Mouse (Mus musculus): ENCODE results near the gene Scgb1c1.

Gene Scgb1c1

DNA sequence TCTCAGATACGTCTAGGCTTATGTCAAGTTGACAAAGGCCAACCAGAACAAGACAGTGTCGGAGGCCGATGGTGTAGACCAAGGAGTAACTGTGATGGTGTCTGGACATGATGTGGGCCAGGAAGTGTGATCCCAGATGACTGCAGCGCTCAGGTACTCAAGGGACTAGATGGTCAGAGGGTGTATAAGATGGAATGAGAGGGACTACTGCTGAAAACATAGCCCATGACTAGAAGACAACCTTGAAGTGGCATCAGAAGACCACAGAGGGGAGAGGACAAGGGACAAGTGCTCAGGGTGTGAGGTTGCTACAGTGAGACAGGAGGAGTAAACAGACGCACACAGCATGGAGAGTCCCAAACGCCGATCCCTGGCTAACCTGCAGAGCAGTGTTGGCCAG is 1.5 kb upstream of the Scgb1c1 start:
- no peak for DNase-seq (ENCODE audit: low spot score in 2 of 2)

DNA sequence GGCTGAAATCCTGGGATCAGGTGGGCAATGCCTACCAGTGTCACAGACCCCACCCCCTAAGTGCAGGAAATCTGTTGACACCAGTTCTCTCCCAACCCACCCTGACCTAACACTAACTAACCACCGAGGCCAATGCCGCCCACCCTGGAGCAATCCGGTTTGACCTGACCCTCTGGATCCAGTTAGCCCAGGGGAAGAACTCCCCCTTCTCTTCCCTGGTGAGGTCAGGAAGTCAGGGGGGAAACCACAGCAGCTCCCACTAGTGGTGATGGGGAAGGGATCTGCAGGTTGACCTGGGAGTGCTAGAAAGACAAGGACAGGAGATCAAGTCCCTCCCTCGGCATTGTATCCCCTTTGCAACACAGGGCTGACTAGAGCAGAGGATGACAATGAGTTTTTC is 336 bp downstream of the Scgb1c1 start:
- DNase-seq (ENCODE audit: low spot score in 2 of 2): no peak

DNA sequence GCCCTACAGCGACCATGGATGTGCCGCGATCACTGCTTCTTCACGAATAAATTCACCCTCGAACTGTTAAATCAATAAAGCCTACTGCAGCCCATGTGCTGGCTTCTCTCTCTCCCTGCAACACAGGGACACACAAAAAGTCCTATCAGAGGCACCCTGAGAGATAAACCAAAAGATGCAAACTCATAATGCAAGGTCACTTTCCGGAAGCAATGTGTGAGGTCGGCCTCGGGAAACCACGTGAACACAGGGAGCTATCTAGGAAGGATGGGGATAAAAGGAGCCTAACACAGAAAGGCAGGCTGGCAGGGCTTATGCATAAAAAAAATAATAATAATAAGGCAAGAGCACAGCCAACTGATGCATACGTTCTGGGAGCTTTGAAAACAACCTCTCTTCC is 1.3 kb downstream of the Scgb1c1 start:
- DNase-seq (ENCODE audit: low spot score in 2 of 2): no peak

DNA sequence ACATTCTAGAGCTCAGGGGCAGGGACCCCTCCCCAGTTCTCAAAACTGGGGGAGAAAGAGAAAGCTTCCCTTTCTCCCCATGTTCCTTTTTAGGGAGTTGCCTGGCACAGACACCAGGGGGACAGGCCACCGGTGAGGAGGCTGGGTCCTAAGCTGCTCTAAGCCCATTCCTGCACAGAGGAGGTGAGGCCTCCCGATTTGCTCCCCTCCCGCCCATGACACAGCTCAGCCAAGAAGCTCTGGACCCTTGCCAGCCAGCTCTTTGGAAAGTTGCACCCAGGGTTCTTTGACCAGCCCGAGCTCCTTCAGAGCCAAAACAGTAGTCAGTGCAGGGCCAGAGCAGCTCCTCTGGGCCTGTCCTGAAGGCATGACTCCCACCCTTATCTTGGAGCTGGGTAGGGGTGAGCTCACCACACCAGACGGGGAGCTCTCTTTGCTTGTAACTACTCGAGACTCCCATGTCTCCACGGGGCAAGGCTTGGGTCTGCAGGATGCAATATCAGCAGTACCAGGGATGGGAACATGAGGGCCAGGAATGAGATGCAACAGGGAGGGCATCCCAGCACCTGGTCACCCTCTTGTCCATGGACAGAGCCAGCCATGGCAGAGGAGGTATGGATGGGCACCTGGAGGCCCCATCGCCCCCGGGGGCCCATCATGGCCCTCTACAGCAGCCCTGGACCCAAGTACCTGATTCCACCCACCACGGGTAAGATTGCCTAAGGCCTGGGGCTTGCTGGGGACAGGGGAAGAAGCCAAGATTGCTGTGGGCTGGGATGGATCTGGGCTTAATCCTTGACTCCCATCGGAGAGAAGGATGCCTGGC is 2.6 kb downstream of the Scgb1c1 start, which contains the start of gene Odf3:
Gene Odf3, plus strand, starts transcription at position 51 of the 826 bp plus-strand sequence.
- no peak for DNase-seq (ENCODE audit: low spot score in 2 of 2)

DNA sequence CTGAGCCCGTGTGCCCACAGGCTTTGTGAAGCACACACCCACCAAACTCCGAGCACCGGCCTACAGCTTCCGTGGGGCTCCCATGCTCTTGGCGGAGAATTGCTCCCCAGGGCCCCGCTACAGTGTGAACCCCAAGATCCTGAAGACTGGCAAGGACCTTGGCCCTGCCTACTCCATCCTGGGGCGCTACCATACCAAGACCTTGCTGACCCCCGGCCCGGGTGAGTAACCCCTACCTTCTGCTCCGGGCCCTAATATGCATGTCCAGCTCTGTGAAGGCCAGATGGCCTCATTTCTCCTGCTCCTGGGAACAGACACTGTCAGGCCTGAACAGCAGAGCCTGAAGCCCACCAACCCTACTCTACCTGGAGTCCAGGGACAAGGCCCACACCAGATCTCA is 3.2 kb downstream of the Scgb1c1 start:
- no peak for DNase-seq (ENCODE audit: low spot score in 2 of 2)

DNA sequence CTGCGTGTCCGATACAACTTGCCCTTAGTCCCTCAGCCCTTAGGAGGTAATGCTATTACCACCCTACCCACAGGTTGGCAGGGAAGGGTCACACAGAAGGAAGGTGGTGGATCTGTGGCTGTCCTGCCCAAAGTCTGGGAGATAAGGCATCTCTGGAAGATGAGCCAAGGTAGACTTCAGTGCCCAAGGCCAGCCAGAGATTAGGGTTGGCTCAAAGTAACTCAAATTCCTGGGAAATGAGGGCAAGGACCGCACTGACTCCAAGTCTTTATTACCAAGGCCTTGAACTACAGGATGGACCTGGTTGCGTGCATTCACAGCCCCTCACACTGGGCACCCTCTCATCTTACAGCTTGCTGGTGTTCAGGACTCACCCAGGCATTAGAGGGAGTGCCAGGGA is 6.6 kb downstream of the Scgb1c1 start:
- no peak for DNase-seq (ENCODE audit: low spot score in 2 of 2)

DNA sequence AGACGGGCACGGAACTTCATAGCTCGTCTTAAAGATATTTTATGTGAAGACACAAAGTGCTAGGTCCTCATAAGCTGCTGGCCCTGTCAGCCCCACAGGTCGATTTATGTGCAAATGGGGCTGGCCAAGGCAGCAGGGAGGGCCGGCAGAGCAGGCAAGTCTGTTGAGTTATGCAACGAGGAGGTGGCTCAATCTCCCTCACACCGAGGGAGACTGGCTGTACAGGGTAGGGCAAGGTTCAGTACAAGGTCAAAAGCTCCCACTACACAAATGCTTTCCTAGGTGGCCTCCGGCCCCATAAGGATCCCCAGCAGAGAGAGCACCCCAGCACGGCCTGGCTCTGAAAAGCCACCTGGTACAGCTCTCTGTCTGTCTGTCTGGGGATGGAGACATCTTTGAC is 8.0 kb downstream of the Scgb1c1 start:
- DNase-seq (ENCODE audit: low spot score in 2 of 2): no peak

DNA sequence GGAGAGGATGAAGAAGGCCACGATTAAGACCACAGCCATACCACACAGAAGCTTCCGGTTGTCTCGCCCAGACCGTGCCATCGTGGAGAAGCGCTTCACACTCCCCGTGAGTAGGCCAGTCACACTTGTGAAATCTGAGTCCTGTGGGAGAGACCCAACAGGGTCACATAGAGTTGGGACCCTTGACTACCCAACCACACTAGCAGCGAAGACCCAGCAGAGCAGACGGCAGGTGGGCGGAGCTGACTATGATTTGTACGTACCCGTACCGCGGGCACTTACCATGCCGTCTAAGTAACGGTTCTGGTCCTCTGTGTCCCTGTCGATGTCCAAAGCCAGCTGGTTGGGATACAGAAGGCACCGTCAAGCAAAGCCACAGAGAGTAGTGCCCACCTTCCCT is 9.1 kb downstream of the Scgb1c1 start:
- no peak for DNase-seq (ENCODE audit: low spot score in 2 of 2)

DNA sequence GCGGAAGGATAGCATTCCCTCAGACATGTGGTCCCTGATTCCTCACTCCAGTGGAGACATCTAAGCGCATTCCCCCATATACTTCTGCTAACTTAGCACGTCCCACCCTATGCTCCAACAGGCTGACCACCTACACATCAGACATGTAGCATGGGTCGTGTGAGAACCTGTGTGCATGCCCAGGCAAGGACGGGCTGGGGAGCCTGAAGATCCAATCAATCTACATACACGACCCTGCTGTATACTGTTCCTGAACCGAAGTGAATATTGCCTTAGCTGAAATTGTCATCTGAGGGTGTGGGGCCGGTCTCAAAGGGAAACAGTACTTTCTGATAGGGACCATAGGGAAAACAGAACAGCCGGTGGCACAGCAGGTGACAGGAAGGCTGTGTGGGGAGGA is 9.8 kb downstream of the Scgb1c1 start:
- DNase-seq (ENCODE audit: low spot score in 2 of 2): no peak

DNA sequence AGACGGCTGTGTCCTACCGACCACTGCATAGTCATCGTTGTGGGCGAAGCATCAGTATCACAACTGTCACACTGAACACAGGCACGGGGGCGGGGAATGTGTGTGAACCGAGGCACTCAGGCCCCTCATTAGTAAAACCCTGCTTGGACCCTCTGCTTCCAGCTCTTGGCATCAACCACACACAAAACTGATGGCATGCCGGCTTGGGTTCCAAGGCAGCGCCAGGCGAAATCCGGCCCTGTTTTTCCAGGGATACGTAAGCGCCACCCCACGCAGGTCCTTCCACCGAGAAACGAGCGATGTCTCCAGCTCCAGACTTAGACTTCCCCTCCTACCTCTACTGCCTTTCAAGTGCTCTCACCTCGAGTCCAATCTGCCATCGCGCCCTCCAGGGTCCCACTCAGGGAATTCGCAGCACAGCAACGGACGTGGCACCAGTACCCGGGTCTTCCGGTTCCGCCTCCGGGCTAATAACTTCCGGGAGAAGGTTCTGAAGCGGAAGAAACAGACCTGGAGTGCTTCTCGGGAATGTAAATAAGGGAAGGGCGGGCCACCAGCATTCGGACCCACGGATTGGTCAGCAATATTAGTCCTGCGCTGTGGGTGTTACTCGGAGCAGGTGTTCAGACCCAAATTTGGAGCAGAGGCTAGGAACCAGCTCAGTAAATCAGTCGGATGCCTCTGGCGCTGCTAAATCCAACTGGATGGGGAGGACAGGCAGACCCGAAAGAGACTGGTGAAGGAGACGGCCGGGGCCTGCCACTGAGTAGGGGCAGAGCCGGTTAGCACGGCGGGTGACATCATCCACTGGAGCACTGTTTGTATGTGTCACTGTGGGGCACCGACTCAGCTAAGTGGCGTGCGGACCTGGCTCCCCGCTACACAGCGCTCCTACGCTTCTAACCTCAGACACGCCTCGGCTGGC is 10.8 kb downstream of the Scgb1c1 start, which contains the start of gene Gm45785:
Gene Gm45785, minus strand, starts transcription at position 472 of the 925 bp plus-strand sequence.
- DNase-seq (ENCODE audit: low spot score in 2 of 2): peak; percentile 39 to 50

DNA sequence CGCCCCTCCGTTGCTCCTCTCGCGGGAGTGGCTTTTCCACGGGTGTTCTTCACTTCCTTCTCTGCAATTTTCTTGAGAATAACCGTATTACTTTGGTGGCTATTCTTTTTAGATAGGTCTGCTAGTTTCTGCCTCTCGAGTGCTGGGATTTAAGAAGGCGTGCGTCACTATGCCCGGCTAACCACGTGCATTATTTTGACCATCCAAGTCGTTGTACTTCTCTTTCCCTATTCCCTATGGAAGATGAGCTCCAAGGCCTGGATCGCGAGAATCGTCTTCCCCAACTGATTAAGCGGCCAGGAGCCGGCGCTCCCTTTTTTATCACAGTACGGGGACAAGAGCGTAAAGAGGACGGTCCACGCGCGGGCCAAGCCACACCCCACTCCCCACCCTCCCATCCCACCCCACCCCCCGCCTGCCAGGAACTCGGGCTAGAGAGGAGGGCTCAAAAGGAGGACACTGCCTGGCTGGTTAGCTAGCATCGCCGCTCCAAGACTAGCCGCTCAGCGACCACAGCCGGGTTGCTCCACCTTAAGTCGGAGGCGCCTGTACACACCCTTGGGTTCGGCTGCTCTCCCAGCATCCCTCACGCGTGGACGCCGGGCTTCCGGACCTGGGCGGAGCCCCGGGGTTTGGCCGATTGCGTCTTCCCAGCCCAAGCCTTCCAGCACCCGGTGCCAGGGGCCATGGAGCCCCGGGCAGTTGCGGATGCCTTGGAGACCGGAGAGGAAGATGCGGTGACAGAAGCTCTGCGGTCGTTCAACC is 11.6 kb downstream of the Scgb1c1 start, which contains the start of gene Ric8a:
Gene Ric8a, plus strand, starts transcription at position 173 of the 765 bp plus-strand sequence.
- peak; percentile 73 to 77 for DNase-seq (ENCODE audit: low spot score in 2 of 2)

DNA sequence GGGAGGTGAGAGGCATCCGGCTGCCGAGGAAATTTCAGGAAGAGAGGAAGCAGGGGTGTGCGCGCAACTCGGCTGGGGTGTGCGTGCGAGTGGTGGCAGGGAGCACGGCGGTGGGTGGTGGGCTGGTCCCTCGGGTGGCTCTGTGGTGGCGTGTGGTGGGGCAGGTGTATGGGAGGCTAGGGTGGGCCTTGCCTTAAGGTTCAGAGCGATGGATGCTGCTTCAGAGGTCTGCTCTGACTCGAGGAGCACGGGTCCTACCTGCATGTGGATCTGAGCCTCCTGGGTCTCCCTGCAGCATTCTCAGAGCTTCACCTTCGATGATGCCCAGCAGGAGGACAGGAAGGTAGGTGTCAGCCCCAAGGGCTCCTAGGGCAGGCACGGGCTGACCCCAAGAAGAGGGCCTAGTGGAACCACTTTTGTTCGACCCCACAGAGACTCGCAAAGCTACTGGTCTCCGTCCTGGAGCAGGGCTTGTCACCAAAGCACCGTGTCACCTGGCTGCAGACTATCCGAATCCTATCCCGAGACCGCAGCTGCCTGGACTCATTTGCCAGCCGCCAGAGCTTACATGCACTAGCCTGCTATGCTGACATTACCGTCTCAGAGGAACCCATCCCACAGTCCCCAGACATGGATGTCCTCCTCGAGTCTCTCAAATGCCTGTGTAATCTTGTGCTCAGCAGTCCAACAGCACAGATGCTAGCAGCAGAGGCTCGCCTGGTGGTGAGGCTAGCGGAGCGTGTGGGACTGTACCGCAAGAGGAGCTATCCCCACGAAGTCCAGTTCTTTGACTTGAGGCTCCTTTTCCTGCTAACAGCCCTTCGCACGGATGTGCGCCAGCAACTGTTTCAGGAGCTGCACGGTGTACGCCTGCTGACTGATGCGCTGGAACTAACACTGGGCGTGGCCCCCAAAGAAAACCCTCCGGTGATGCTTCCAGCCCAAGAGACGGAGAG is 12.5 kb downstream of the Scgb1c1 start, which contains the start of gene Bet1l:
Gene Bet1l, minus strand, starts transcription at position 28 of the 956 bp plus-strand sequence.
- DNase-seq (ENCODE audit: low spot score in 2 of 2): peak in 1 of 2 experiments; percentile 7

DNA sequence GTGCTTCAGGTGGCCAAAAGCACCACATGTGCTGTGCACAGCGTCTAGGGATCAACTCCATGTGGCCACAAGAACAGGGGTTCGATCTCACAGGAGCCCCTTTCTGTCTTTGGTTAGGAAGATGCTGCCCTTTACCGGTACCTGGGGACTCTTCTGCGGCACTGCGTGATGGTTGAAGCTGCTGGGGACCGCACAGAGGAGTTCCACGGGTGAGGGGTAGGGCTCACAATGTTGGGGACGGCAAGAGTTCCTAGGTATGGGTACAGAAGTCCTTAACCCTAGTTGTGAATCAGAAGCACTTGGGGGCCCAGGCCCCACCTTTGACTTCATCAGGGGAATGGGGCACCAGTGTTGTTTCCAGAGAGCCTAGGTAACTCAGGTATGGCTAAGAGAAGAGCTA is 13.4 kb downstream of the Scgb1c1 start:
- DNase-seq (ENCODE audit: low spot score in 2 of 2): no peak

DNA sequence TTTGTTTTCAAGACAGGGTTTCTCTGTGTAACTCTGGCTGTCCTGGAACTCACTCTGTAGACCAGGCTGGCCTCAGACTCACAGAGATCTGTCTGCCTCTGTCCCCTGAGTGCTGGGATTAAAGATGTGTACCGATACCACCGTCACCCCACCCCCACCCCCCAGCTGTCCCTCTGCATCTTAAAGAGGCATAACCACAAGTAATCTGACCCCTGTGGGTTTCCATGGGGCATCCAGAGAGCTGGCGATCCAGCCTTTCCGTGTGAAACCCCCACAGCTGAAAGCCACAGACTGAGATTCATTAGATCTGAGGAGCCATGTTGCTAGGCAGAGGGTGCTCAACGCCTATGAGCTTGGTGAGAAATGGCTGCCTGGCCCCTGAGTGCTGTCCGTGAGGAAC is 14.7 kb downstream of the Scgb1c1 start:
- DNase-seq (ENCODE audit: low spot score in 2 of 2): no peak

DNA sequence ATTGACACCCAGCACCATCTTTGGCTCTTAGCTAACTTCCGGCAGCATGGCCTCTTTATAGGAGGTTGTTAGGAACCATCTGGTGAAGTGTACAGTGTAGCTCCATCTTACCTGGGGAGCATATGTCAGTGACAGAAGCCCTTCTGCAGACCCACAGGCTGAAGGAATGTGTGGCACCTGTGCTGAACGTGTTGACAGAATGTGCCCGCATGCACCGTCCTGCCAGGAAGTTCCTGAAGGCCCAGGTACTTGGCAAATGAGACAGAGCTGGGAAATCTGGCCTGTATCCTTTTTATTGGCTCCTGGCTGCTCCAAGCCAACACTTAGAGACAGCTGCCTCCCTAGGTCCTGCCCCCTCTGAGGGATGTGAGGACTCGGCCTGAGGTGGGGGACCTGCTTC is 15.4 kb downstream of the Scgb1c1 start:
- DNase-seq (ENCODE audit: low spot score in 2 of 2): no peak

DNA sequence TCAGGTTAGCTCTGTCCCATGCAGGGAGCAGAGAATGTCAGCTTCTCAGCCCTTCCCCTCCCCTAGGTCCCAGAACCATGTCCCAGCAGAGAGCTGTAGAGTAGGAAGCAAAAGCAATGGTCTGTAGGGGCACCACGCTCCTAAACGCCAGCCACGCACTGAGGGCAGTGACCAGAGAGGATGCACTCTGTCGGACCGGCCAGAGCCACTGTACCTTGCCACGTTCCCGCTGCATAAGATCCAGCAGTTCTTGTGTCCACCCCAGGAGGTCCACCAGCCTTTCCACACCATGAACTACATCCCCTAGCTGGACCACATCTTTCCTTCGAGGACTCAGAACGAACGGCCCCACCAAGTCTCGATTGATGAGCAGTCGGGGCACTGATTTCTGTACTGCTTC is 19.4 kb downstream of the Scgb1c1 start:
- no peak for DNase-seq (ENCODE audit: low spot score in 2 of 2)

DNA sequence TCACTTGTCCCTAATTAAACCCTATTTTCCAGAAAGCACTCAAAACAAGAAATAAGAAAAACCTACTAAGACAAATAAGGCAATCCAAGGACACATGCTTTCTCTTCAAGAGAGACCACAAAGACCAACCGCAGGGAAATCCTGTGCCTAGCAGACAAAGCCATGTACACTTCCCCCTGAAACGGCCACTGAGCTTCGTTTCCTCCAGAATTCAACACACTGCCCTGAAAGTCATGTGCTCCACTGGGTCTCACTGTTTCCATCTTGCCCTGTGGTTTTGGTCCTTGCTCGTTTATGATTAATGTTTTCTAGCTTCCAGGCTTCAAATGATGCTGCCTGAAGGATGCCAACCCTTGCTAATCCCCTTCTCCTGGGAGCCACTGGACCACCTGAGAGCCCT is 28.9 kb downstream of the Scgb1c1 start:
- DNase-seq (ENCODE audit: low spot score in 2 of 2): no peak

DNA sequence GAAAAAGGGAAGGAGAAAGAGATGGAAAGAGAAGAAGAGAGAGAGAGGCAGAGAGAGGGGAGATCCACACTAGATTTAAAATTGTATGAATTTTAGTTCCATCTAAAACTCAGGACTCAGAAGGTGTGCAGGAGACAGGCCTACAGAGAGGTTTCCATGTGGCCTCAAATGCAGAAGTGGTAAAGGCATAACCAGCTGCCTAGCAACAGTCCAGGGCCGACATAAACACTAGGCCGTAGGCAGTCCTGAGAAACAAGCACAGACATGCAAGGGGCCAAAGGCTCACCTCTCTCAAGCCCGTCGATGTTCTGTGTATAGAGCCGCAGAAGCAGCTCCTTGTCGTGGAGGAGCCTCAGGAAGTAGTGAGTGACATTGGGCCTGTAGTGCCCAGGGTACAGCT is 32.0 kb downstream of the Scgb1c1 start:
- no peak for DNase-seq (ENCODE audit: low spot score in 2 of 2)

DNA sequence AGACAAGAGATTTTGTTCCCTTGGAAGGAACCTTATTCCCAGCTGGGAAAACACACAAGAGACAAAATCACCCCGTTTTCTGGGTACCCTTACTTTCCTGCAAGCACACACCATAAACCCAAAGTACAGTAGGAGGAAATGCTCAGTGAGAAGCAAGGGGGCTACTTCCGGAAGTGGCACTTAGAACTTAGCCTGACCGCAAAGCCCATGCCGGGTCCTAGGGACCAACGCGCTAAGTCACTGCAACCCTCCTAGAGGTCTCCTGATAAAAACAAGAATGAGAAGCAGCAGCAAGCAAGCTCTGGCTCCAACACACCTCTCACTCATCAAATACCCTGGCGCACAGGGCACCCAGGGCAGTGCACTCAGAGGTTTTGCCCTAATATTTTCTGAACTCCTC is 34.0 kb downstream of the Scgb1c1 start:
- DNase-seq (ENCODE audit: low spot score in 2 of 2): no peak

DNA sequence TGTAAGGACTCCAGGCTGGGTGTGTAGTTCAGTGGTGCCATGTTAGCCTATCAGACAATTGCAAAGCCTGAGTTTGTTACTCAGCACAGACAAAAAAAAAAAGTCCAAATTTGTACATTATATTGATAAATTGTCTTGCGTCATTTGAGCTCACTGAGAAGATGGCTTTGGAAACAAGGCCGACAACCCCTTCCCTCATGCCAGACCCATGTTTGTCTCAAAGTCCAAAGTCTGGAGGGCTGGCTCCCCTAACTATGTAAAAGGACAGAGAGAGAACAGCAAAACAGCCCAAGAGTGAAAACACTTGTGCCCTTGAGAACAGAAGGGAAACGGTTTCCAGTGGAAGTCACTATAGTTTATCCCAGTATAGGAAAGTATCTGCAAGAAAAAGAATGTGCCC is 35.1 kb downstream of the Scgb1c1 start:
- DNase-seq (ENCODE audit: low spot score in 2 of 2): no peak

Data from thymus, postnatal 10 days (tissue).